Mouse (Mus musculus) spleen, postnatal 36 days (tissue): Measurements from ENCODE around the gene Antxr1.

ENCODE experiments used
- DNase-seq, 2 experiments: peaks; one replicate each; pipeline ENCODE4 v3.0.0; 2022; ENCODE audit warnings: low spot score in 2 of 2, mixed read lengths in 1 of 2

Gene Antxr1

GRCm38 (mm10) chr6:87186988-87187387 is 148.6 kb downstream of the Antxr1 start:
- no peak for DNase-seq

GRCm38 (mm10) chr6:87184418-87184817 is 151.2 kb downstream of the Antxr1 start:
- peak; percentile 10 to 21 for DNase-seq

- peak; percentile 19 to 42 for DNase-seq
Measured at GRCm38 (mm10) chr6:87183981-87184380, 151.6 kb downstream of the Antxr1 start.

- no peak for DNase-seq
Measured at GRCm38 (mm10) chr6:87183159-87183558, 152.5 kb downstream of the Antxr1 start.

DNA sequence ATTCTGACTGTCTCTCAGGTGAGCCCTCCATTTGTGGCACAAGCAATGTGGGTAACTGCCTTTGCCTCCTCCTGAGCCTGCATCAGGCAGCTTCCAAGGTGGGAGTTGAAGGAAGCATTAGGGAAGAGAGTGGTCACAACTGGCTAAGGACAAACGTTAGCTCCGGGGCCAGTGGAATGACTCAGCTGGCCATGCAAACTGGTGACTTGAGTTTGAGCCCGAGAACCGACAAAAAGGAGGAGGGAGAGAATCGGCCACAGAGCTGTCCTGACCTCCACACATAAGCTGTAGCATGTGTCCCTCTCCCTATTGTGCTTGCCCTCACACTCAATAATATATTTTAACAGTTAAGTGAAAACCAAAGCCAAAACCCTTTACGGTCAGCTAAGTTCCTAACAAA is 152.9 kb downstream of the Antxr1 start:
- DNase-seq: no peak

- DNase-seq: no peak
Measured at GRCm38 (mm10) chr6:87171461-87171860, 164.2 kb downstream of the Antxr1 start.

- no peak for DNase-seq
Measured at GRCm38 (mm10) chr6:87170875-87171274, 164.7 kb downstream of the Antxr1 start.

GRCm38 (mm10) chr6:87170277-87170676 is 165.3 kb downstream of the Antxr1 start:
- DNase-seq: no peak

GRCm38 (mm10) chr6:87168021-87168420 is 167.6 kb downstream of the Antxr1 start:
- DNase-seq: no peak

GRCm38 (mm10) chr6:87166673-87167305 is 168.8 kb downstream of the Antxr1 start:
- no peak for DNase-seq

DNA sequence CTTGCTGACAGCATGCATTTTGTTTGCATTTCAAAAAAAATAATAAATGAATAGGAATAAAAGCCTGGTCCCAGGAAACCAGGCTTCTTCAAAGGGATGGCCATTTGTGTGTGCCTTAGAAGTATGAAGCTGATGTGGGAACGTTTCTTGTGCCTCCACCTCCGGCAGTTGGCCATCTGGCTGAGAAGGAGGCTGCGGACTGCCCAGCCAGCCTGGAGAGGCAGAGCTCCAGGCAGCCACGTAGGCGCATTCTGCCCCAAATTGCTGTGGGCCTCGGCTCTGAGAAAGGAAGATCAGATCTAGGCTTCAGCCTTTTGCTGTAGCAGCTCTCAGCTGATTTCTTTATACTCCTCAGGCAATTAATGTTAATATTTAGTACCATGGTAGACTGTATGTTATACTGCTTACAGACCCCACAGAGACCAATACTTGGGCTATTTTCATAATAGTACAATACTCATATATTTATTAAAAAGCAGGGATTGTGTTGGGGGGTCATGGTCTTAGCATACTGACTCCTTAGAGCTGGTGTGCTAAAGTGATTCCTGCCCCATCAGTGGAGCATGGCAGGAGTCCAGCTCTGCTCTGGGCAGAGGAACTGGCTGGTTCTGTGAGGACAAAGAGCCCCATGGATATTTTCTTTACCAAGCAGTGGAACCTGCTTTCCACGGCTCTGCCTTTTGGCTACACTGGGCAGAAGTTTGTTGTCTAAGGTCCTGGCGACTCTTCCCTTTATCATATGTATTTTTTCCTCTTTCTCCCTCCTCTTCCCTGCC is 169.9 kb downstream of the Antxr1 start:
- DNase-seq: no peak

DNA sequence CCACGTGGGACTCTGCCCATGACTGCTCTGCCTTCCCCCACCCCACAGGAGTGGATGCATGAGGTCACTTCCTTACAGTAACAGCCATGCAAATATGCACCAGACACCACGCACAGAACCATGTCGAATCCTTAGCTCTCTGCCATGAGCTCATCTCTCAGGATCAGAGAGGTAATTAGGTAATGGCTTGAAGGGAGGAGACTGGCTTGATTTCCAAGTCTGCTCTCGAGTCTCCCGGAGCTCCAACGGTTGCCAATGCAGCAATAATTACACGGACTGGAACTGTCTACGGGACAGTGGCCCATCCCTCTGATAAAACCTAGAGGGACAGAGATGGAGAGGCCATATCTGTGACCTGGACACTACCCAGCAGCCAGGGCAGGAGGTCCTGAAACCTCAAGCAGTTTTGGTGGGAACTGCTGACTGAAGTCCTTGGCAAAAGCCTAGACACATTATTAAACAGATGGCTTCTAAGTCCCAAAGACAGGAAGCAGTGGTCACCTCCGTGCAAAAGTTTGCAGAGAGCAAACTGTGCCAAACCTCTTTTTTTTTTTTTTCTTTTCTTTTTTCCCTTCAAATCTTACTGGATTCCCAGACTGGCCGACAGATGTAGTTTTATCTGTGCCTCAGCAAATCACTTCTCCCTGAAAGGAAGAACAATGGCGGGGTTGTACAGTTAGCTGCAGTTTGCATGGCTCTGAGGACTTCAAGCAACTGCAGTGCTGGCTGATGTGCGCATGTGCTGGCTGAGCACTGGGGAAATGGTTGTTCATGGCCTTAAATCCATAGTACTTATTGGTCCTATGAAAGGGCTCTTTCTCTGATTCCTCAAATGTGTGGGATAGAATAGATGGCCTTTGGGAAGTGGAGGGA is 174.0 kb downstream of the Antxr1 start:
- DNase-seq: peak; percentile 25 to 38

GRCm38 (mm10) chr6:87160196-87160595 is 175.4 kb downstream of the Antxr1 start:
- no peak for DNase-seq

DNA sequence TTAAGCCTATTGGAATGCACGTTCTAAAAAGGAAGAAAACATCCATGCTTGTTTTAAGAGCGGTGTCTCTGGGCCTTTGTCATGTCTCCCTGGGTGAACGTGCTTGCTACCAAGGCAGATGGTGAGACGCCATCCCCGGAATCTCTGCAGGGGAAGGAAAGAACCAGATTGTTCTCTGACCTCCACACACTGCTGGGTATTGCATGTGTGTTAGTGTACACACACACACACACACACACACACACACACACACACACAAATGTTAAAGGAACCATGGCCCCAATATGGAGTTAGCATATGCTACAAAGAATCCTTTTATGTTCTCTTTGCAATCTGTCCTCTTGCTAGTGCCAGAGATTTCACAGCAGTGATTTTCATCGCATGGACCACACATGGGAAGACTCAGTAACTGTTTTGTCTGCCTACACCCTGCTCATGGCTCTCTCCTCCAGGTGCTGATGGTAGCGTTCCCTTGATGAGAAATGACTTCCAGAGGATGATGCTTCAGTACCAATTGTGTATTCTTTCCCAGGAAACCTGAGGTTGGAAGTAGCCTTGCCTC is 177.5 kb downstream of the Antxr1 start:
- no peak for DNase-seq

GRCm38 (mm10) chr6:87153836-87154235 is 181.8 kb downstream of the Antxr1 start:
- no peak for DNase-seq

- no peak for DNase-seq
Measured at GRCm38 (mm10) chr6:87153231-87153580, 182.4 kb downstream of the Antxr1 start.

- DNase-seq: peak; percentile 93
Measured at GRCm38 (mm10) chr6:87152461-87153230, 183.0 kb downstream of the Antxr1 start.

- DNase-seq: no peak
Measured at GRCm38 (mm10) chr6:87151427-87151826, 184.2 kb downstream of the Antxr1 start.

DNA sequence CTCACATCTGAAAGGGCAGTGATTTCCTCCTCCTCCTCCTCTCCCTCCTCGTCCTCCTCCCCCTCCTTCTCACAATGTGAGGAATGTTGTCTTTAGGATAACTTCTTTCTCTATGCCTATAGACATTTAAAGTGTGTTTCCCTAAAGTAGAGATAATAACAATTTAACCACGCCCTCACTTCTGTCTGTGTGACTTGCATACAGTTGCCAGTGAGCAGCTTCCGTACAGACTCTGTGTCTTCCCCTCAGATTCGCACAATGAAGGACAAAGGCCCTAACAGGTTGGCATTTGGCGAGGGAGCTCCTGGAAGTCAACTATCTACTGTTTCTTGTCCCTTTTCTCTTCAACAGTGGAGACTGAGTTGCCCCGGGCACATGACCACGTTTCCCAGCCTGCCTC is 185.2 kb downstream of the Antxr1 start:
- DNase-seq: no peak

- DNase-seq: no peak
Measured at GRCm38 (mm10) chr6:87147921-87148320, 187.7 kb downstream of the Antxr1 start.

DNA sequence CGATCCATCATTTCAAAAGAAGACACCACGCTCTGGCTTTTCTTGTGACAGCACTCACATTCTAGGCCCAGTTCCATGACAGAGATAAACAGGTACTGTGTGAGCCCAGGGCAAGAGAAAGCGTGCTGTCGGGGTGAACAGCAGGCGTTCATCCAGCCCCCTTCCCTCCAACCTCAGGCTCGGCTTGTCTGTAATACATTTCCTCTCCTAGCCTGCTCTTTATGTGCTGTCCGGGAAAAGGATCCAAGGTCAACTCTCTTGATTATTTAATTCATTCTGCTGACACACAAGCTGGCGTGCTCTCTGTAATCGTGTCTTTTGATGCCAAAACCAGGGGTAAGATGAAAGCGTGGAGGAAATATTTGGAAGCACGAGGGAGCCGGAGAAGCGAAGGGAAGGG is 192.0 kb downstream of the Antxr1 start:
- no peak for DNase-seq
